Mouse (Mus musculus) embryonic facial prominence, embryonic 15.5 days (tissue): ENCODE measurements around the gene Hyal3. TPM values are rescaled to one million over a fixed set of nuclear protein-coding genes. Genes with fewer than 3 reads are reported as not detected.
"Not testable (repeated sequence)": the region's sequence is repeated elsewhere in the genome, so short reads cannot be mapped to it uniquely, and the experiment has no call there.

ENCODE experiments used
- ATAC-seq: fragments of 200-750 bp; cut with Nextera tagmentation; 2 replicates; pipeline ENCODE4 v1.8.0; 2017; ENCODE audit warnings: low read depth, moderate TSS enrichment; ENCODE audit not compliant: insufficient number of reproducible peaks, low FRiP score, low TSS enrichment
- H3K27ac ChIP-seq: fragments of 300-500 bp; sonication (generic); replicated peaks from 2 replicates; pipeline ENCODE4 v1.5.1; 2015; ENCODE audit warnings: mild to moderate bottlenecking, inconsistent platforms
- H3K27me3 ChIP-seq: fragments of 300-500 bp; sonication (generic); 2 replicates; pipeline ENCODE4 v1.6.1; 2015; ENCODE audit warnings: inconsistent platforms
- H3K36me3 ChIP-seq: fragments of 300-500 bp; sonication (generic); 2 replicates; pipeline ENCODE4 v1.6.1; 2015; ENCODE audit warnings: mild to moderate bottlenecking, inconsistent platforms
- H3K4me1 ChIP-seq: fragments of 300-500 bp; sonication (generic); 2 replicates; pipeline ENCODE4 v1.6.1; 2015; ENCODE audit warnings: inconsistent platforms
- H3K4me2 ChIP-seq: fragments of 300-500 bp; sonication (generic); replicated peaks from 2 replicates; pipeline ENCODE4 v1.6.1; 2015; ENCODE audit warnings: mild to moderate bottlenecking, inconsistent platforms
- H3K4me3 ChIP-seq: fragments of 300-500 bp; sonication (generic); replicated peaks from 2 replicates; pipeline ENCODE4 v1.5.1; 2015; ENCODE audit warnings: mild to moderate bottlenecking, inconsistent platforms
- H3K9ac ChIP-seq: fragments of 300-500 bp; sonication (generic); 2 replicates; pipeline ENCODE4 v1.6.1; 2015; ENCODE audit warnings: inconsistent platforms
- H3K9me3 ChIP-seq: fragments of 300-500 bp; sonication (generic); replicated peaks from 2 replicates; pipeline ENCODE4 v1.6.1; 2016; ENCODE audit warnings: inconsistent platforms
- WGBS: fragments of 180-500 bp; shearing (Covaris S2); methylation state at CpG from one replicate; pipeline ENCODE4 v1.1.7; 2015; 5-methylcytosine and 5-hydroxymethylcytosine counted together
- polyA plus RNA-seq: library from polyadenylated mRNA; unstranded; fragments of >200 nt; fragmentation: Nextera tagmentation; extraction: Ambion mirVana; gene quantifications from 2 replicates; pipeline ENCODE4 v1.2.1, GENCODE M21; 2015

Hyal3 gene
- polyA plus RNA-seq, 1 experiment from 2014 or later: 2.0 TPM

DNA sequence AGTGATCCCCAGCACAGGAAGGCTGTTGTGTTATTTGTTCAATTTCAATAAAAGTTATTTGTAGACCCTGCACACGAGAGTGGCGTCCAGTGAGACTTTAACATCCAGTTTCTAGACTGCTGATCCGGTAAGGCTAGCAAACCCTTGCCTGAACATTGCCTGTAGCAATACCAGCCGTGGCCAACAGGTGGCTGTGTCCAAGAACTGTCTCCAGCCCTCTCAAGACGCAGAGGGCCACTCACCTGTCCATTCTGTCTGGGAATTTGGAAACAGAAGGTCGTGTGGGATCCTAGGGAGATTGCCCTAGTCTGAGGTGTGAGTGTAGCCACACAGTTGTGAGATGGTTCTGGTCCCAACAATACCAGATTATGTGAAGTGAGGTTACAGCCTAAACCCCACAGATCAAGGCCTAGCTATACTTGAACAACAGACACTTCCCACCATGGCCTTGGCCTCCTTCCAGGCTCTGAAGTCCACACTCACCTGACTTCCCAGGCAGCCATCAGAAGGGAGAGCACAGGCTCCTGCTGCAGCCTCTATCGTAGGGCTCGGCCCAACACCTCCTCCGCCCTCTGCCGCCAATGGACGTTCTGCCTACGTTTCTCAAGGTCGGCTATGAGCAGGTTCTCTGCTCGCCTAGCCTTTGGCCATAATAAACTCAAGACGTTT, 14.4 kb upstream of the Hyal3 start:
- Histone ChIP-seq H3K27ac (peak overlapping the region; percentile 59; the same call in 1 of the 2 replicates), H3K36me3 (peaks cover 31% of the 10 kb centered on the region), H3K9me3 (no peaks in the 10 kb centered on the region), H3K9ac (no peak overlapping the region), H3K4me2 (no peak overlapping the region; the same call in 1 of the 2 replicates), H3K27me3 (no peaks in the 10 kb centered on the region), H3K4me3 (no peak overlapping the region), H3K4me1 (peaks cover 57% of the 10 kb centered on the region)
- WGBS: 55% methylated on average over 15 of the region's 15 CpGs
- no peak for ATAC-seq

DNA sequence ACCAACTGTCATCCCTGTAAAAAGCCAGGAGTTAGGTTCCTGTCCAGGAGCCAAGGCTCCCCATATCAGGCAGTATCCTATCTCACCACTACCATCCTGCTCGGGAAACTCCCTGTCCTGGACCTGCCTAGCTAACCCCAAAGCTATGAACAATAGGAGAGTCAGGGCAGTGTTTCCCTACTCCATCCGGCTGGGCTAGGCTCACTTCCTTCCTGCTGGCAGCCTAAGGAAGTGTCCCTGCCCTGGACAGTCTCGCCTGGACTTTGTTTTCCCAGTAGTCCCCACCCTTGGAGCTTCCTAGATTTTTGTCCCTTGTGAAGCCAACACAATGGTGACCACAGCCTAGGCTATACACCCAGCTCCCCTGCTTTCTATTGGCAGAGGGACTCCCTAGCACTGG, 13.8 kb upstream of the Hyal3 start:
- Histone ChIP-seq H3K4me1 (peaks cover 64% of the 10 kb centered on the region), H3K27me3 (no peaks in the 10 kb centered on the region), H3K9me3 (no peaks in the 10 kb centered on the region), H3K4me2 (peak overlapping the region; percentile 61; the same call in 1 of the 2 replicates), H3K36me3 (peaks cover 31% of the 10 kb centered on the region), H3K9ac (no peak overlapping the region), H3K4me3 (no peak overlapping the region), H3K27ac (0 out of 2 replicates have a peak overlapping the region, but pooled peaks have one; percentile 59)
- no peak for ATAC-seq
- WGBS: 65% methylated on average over 3 of the region's 3 CpGs

- Histone ChIP-seq H3K4me1 (peaks cover 67% of the 10 kb centered on the region), H3K4me3 (peak within 1 kb of the TSS; percentile 88), H3K9me3 (no peaks in the 10 kb centered on the region), H3K36me3 (peaks cover 35% of the 10 kb centered on the region), H3K9ac (peak within 1 kb of the TSS; percentile 70), H3K4me2 (peak within 1 kb of the TSS; percentile 61), H3K27ac (peak within 1 kb of the TSS; percentile 92), H3K27me3 (no peaks in the 10 kb centered on the region)
- WGBS: 10% methylated on average over 18 of the region's 18 CpGs
- no peak for ATAC-seq
Measured at GRCm38 (mm10) chr9:107567702-107568319, 12.8 kb upstream of the Hyal3 start, which contains the start of gene Hyal2. Hyal2 (plus strand) TSS chr9:107567945.

GRCm38 (mm10) chr9:107568331-107569261, 12.0 kb upstream of the Hyal3 start:
- peak overlapping the region; percentile 92 for H3K27ac ChIP-seq
- peaks cover 60% of the 10 kb centered on the region for H3K4me1 ChIP-seq
- peak overlapping the region; percentile 88 for H3K4me3 ChIP-seq
- under 1% methylated on average over 41 of the region's 41 CpGs for WGBS
- peak; percentile 86 for ATAC-seq
- H3K9me3 ChIP-seq: no peaks in the 10 kb centered on the region
- H3K36me3 ChIP-seq: peaks cover 42% of the 10 kb centered on the region
- H3K9ac ChIP-seq: peak overlapping the region; percentile 70
- peak overlapping the region; percentile 61 for H3K4me2 ChIP-seq
- H3K27me3 ChIP-seq: no peaks in the 10 kb centered on the region

DNA sequence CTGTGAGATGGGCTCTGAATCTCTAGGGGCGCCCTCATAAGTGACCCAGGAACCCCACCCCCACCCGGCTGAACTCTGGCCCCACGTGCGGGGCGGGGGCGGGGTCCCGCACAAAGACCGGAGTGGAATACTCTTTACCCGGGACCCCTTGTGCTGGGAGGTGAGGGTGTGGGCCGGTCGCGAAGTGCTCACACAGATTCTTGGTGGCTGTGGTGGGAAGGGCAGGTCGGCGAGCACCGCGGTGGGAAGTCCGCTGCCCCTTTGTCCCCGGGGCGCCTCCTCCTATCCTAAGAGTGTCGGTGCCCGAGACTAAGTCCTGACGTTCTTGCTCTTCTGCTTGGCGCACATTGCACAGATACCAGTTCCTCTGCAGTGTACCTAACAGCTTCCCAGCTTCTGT, 11.3 kb upstream of the Hyal3 start:
- H3K27ac ChIP-seq: peak overlapping the region; percentile 92
- H3K27me3 ChIP-seq: no peaks in the 10 kb centered on the region
- ATAC-seq: peak; percentile 3; the same call in 1 of the 2 replicates
- H3K4me3 ChIP-seq: peak overlapping the region; percentile 88
- peak overlapping the region; percentile 61 for H3K4me2 ChIP-seq
- H3K9ac ChIP-seq: peak overlapping the region; percentile 70
- H3K9me3 ChIP-seq: no peaks in the 10 kb centered on the region
- peaks cover 46% of the 10 kb centered on the region for H3K36me3 ChIP-seq
- peaks cover 54% of the 10 kb centered on the region for H3K4me1 ChIP-seq
- under 1% methylated on average over 23 of the region's 23 CpGs for WGBS

GRCm38 (mm10) chr9:107570016-107570415, 10.6 kb upstream of the Hyal3 start:
- Histone ChIP-seq H3K4me2 (peak overlapping the region; percentile 61), H3K4me3 (peak overlapping the region; percentile 88), H3K4me1 (peaks cover 48% of the 10 kb centered on the region), H3K9ac (peak overlapping the region; percentile 70), H3K9me3 (no peaks in the 10 kb centered on the region), H3K36me3 (peaks cover 48% of the 10 kb centered on the region), H3K27ac (peak overlapping the region; percentile 92), H3K27me3 (no peaks in the 10 kb centered on the region)
- 23% methylated on average over 13 of the region's 13 CpGs for WGBS
- ATAC-seq: no peak

DNA sequence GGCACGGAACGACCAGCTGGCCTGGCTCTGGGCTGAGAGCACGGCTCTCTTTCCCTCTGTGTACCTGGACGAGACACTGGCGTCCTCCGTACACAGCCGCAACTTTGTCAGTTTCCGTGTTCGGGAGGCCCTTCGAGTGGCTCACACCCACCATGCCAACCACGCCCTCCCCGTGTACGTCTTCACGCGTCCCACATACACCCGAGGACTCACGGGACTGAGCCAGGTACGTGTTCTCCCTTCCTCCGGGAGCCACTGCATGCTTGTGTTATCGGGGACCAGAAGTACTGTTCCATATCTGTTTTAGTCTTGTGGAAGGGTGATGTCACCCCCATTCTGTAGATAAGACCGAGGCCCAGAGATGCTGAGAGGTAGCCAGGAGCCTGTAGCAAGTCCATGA, 9.8 kb upstream of the Hyal3 start:
- peaks cover 51% of the 10 kb centered on the region for H3K4me1 ChIP-seq
- 88% methylated on average over 21 of the region's 21 CpGs for WGBS
- H3K27ac ChIP-seq: no peak overlapping the region

DNA sequence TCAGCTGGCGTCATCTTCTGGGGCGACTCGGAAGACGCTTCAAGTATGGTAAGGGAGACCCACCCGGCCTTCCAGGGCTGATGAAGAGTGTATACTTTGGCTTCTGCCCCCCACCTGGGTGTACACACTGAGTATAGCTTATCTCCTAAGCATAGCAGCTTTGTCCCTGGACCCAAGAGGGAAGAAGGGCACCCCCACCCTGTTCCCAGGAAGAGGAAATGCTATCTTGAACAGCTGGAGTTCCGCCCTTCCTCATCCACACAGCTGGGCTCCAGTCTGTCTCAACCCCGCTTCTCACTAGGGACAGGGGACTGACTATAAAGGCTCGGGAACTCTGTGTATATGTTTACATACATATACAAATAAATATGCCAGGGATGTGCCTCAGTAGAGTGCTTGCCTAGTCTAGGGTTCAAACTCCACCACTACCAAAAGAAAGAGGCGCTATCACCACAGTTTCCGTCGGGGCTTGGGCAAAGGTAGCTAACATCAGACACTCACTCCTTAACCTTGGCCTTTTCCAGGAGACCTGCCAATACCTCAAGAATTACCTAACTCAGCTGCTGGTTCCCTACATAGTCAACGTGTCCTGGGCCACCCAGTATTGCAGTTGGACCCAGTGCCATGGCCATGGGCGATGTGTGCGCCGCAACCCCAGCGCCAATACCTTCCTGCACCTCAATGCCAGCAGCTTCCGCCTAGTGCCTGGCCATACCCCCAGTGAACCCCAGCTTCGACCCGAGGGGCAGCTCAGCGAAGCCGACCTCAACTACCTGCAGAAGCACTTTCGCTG, 8.9 kb upstream of the Hyal3 start:
- WGBS: 92% methylated on average over 22 of the region's 22 CpGs
- Histone ChIP-seq H3K9me3 (no peaks in the 10 kb centered on the region), H3K4me1 (peaks cover 54% of the 10 kb centered on the region), H3K27ac (no peak overlapping the region), H3K4me3 (peak overlapping the region; percentile 88; the same call in 1 of the 2 replicates), H3K4me2 (no peak overlapping the region), H3K27me3 (no peaks in the 10 kb centered on the region), H3K9ac (no peak overlapping the region), H3K36me3 (peaks cover 42% of the 10 kb centered on the region)
- ATAC-seq: no peak

More for the DNA sequence above, 9.8 kb upstream of the Hyal3 start:
- H3K9me3 ChIP-seq: no peaks in the 10 kb centered on the region
- peaks cover 42% of the 10 kb centered on the region for H3K36me3 ChIP-seq
- H3K4me2 ChIP-seq: peak overlapping the region; percentile 61
- peak overlapping the region; percentile 88 for H3K4me3 ChIP-seq
- no peak for ATAC-seq
- no peak overlapping the region for H3K9ac ChIP-seq
- no peaks in the 10 kb centered on the region for H3K27me3 ChIP-seq

- WGBS: 95% methylated on average over 2 of the region's 2 CpGs
- Histone ChIP-seq H3K36me3 (peaks cover 42% of the 10 kb centered on the region), H3K4me3 (no peak overlapping the region), H3K9me3 (no peaks in the 10 kb centered on the region), H3K27ac (no peak overlapping the region), H3K9ac (no peak overlapping the region), H3K4me1 (peaks cover 56% of the 10 kb centered on the region), H3K4me2 (no peak overlapping the region), H3K27me3 (no peaks in the 10 kb centered on the region)
- ATAC-seq: no peak
Measured at GRCm38 (mm10) chr9:107572327-107572662, 8.3 kb upstream of the Hyal3 start.

- H3K9me3 ChIP-seq, ATAC-seq, H3K4me2 ChIP-seq, H3K4me3 ChIP-seq, H3K27ac ChIP-seq, H3K27me3 ChIP-seq, H3K9ac ChIP-seq: not testable (repeated sequence)
- peaks cover 58% of the 10 kb centered on the region for H3K4me1 ChIP-seq
- 85% methylated on average over 6 of the region's 6 CpGs for WGBS
- H3K36me3 ChIP-seq: peaks cover 42% of the 10 kb centered on the region
Measured at GRCm38 (mm10) chr9:107573774-107574173, 6.8 kb upstream of the Hyal3 start.
